Mouse (Mus musculus): ENCODE results near the gene St7l. TPM values are rescaled to one million over a fixed set of nuclear protein-coding genes. Genes with fewer than 3 reads are reported as not detected.

The St7l gene
- 21.1 and 59.5 TPM in 2 replicates for total RNA-seq (2017)

- peak; percentile 87 to 88 for ATAC-seq (replicated peaks in 1 of 2; ENCODE audit: insufficient read depth in 1 of 2, low FRiP score in 2 of 2, low TSS enrichment in 1 of 2, low read depth in 1 of 2, poor library complexity in 2 of 2, severe bottlenecking in 2 of 2)
Measured at GRCm38 (mm10) chr3:104863786-104864650, at the start of gene St7l, which contains the start of gene Capza1. TSS of gene St7l (plus strand) at chr3:104864005. TSS of gene Capza1 (minus strand) at chr3:104864505.

GRCm38 (mm10) chr3:104814746-104815145 lies 49.1 kb upstream of the St7l start:
- ATAC-seq (replicated peaks in 1 of 2; ENCODE audit: insufficient read depth in 1 of 2, low FRiP score in 2 of 2, low TSS enrichment in 1 of 2, low read depth in 1 of 2, poor library complexity in 2 of 2, severe bottlenecking in 2 of 2), result no peak

GRCm38 (mm10) chr3:104815346-104815745 lies 48.5 kb upstream of the St7l start:
- no peak for ATAC-seq (replicated peaks in 1 of 2; ENCODE audit: insufficient read depth in 1 of 2, low FRiP score in 2 of 2, low TSS enrichment in 1 of 2, low read depth in 1 of 2, poor library complexity in 2 of 2, severe bottlenecking in 2 of 2)

- ATAC-seq (replicated peaks in 1 of 2; ENCODE audit: insufficient read depth in 1 of 2, low FRiP score in 2 of 2, low TSS enrichment in 1 of 2, low read depth in 1 of 2, poor library complexity in 2 of 2, severe bottlenecking in 2 of 2), result no peak
Measured at GRCm38 (mm10) chr3:104816130-104816529, 47.7 kb upstream of the St7l start.

GRCm38 (mm10) chr3:104817481-104817990 lies 46.3 kb upstream of the St7l start:
- ATAC-seq (replicated peaks in 1 of 2; ENCODE audit: insufficient read depth in 1 of 2, low FRiP score in 2 of 2, low TSS enrichment in 1 of 2, low read depth in 1 of 2, poor library complexity in 2 of 2, severe bottlenecking in 2 of 2), result peak; percentile 7 to 26; a peak in 2 of 4 replicates

- ATAC-seq (replicated peaks in 1 of 2; ENCODE audit: insufficient read depth in 1 of 2, low FRiP score in 2 of 2, low TSS enrichment in 1 of 2, low read depth in 1 of 2, poor library complexity in 2 of 2, severe bottlenecking in 2 of 2), result peak; percentile 61 to 63
Measured at GRCm38 (mm10) chr3:104817991-104818748, 45.6 kb upstream of the St7l start, which contains the start of gene Mov10. TSS of gene Mov10 (minus strand) at chr3:104818563.

- ATAC-seq (replicated peaks in 1 of 2; ENCODE audit: insufficient read depth in 1 of 2, low FRiP score in 2 of 2, low TSS enrichment in 1 of 2, low read depth in 1 of 2, poor library complexity in 2 of 2, severe bottlenecking in 2 of 2), result 0 out of 4 replicates have a peak, but pooled peaks of 1 of the 2 experiments have one; percentile 9
Measured at GRCm38 (mm10) chr3:104818749-104819134, 45.1 kb upstream of the St7l start.

GRCm38 (mm10) chr3:104820426-104820825 lies 43.4 kb upstream of the St7l start:
- no peak for ATAC-seq (replicated peaks in 1 of 2; ENCODE audit: insufficient read depth in 1 of 2, low FRiP score in 2 of 2, low TSS enrichment in 1 of 2, low read depth in 1 of 2, poor library complexity in 2 of 2, severe bottlenecking in 2 of 2)

- ATAC-seq (replicated peaks in 1 of 2; ENCODE audit: insufficient read depth in 1 of 2, low FRiP score in 2 of 2, low TSS enrichment in 1 of 2, low read depth in 1 of 2, poor library complexity in 2 of 2, severe bottlenecking in 2 of 2), result no peak
Measured at GRCm38 (mm10) chr3:104822413-104822812, 41.4 kb upstream of the St7l start.

- no peak; a peak in 1 of 4 replicates for ATAC-seq (replicated peaks in 1 of 2; ENCODE audit: insufficient read depth in 1 of 2, low FRiP score in 2 of 2, low TSS enrichment in 1 of 2, low read depth in 1 of 2, poor library complexity in 2 of 2, severe bottlenecking in 2 of 2)
Measured at GRCm38 (mm10) chr3:104835797-104836196, 28.0 kb upstream of the St7l start.

GRCm38 (mm10) chr3:104841049-104841448 lies 22.8 kb upstream of the St7l start:
- ATAC-seq (replicated peaks in 1 of 2; ENCODE audit: insufficient read depth in 1 of 2, low FRiP score in 2 of 2, low TSS enrichment in 1 of 2, low read depth in 1 of 2, poor library complexity in 2 of 2, severe bottlenecking in 2 of 2), result no peak

GRCm38 (mm10) chr3:104846601-104847000 lies 17.2 kb upstream of the St7l start:
- ATAC-seq (replicated peaks in 1 of 2; ENCODE audit: insufficient read depth in 1 of 2, low FRiP score in 2 of 2, low TSS enrichment in 1 of 2, low read depth in 1 of 2, poor library complexity in 2 of 2, severe bottlenecking in 2 of 2), result no peak

- no peak for ATAC-seq (replicated peaks in 1 of 2; ENCODE audit: insufficient read depth in 1 of 2, low FRiP score in 2 of 2, low TSS enrichment in 1 of 2, low read depth in 1 of 2, poor library complexity in 2 of 2, severe bottlenecking in 2 of 2)
Measured at GRCm38 (mm10) chr3:104854465-104854864, 9.3 kb upstream of the St7l start.

- no peak; a peak in 1 of 4 replicates for ATAC-seq (replicated peaks in 1 of 2; ENCODE audit: insufficient read depth in 1 of 2, low FRiP score in 2 of 2, low TSS enrichment in 1 of 2, low read depth in 1 of 2, poor library complexity in 2 of 2, severe bottlenecking in 2 of 2)
Measured at GRCm38 (mm10) chr3:104854866-104855265, 8.9 kb upstream of the St7l start.

- no peak for ATAC-seq (replicated peaks in 1 of 2; ENCODE audit: insufficient read depth in 1 of 2, low FRiP score in 2 of 2, low TSS enrichment in 1 of 2, low read depth in 1 of 2, poor library complexity in 2 of 2, severe bottlenecking in 2 of 2)
Measured at GRCm38 (mm10) chr3:104856106-104856505, 7.7 kb upstream of the St7l start.

GRCm38 (mm10) chr3:104858560-104858959 lies 5.2 kb upstream of the St7l start:
- ATAC-seq (replicated peaks in 1 of 2; ENCODE audit: insufficient read depth in 1 of 2, low FRiP score in 2 of 2, low TSS enrichment in 1 of 2, low read depth in 1 of 2, poor library complexity in 2 of 2, severe bottlenecking in 2 of 2), result no peak

- ATAC-seq (replicated peaks in 1 of 2; ENCODE audit: insufficient read depth in 1 of 2, low FRiP score in 2 of 2, low TSS enrichment in 1 of 2, low read depth in 1 of 2, poor library complexity in 2 of 2, severe bottlenecking in 2 of 2), result peak; percentile 48 to 57
Measured at GRCm38 (mm10) chr3:104864651-104865340, 991 bp downstream of the St7l start.
